Mouse (Mus musculus): ENCODE results near the gene Slc28a3. TPM values are rescaled to one million over a fixed set of nuclear protein-coding genes. Genes with fewer than 3 reads are reported as not detected.

Gene Slc28a3
- polyA plus RNA-seq, 1 experiment from 2014 or later: 2.3 TPM

GRCm38 (mm10) chr13:58629365-58630050 is 18.8 kb upstream of the Slc28a3 start:
- H3K27me3 ChIP-seq (ENCODE audit: control insufficient read depth, insufficient read depth, low read length): no peaks in the 10 kb centered on the region; the same call in 1 of the 2 replicates
- no peaks in the 10 kb centered on the region for H3K9me3 ChIP-seq (replicated peaks; ENCODE audit: control insufficient read depth, low read length)
- ATAC-seq (ENCODE audit: insufficient read depth, low FRiP score): no peak
- H3K4me2 ChIP-seq (ENCODE audit: low read depth, low read length): peak overlapping the region; percentile 2; the same call in 1 of the 2 replicates
- no peaks in the 10 kb centered on the region for H3K36me3 ChIP-seq (ENCODE audit: control insufficient read depth, insufficient read depth, low read length)
- H3K4me1 ChIP-seq (ENCODE audit: control insufficient read depth, insufficient read depth, low read length): no peaks in the 10 kb centered on the region
- no peak overlapping the region for H3K9ac ChIP-seq (ENCODE audit: low read length)
- H3K4me3 ChIP-seq (replicated peaks; ENCODE audit: low read length): no peak overlapping the region
- no peak overlapping the region for H3K27ac ChIP-seq (ENCODE audit: low read length)
- 24% methylated on average over 13 of the region's 13 CpGs for WGBS

DNA sequence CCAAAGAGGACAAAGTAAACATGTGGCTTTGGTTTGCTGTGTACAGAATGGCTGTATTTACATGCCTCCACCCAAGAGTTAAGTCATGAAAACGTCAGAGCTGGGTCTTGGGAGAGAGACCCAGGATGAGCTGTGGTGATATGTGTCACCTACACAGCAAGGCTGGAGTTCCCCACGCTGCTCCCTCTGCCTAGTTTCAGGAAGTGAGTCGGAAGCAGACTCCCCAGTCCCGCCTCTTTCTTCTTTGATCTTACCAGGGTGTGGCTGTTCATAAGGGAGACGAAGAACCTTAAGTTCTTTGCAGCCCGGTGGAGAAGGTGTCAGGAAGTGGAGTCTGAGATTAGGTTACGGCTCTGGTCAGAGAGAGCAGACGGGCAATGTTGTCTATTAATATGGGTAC is 12.0 kb upstream of the Slc28a3 start:
- Histone ChIP-seq H3K36me3 (ENCODE audit: control insufficient read depth, insufficient read depth, low read length) (no peaks in the 10 kb centered on the region), H3K4me3 (replicated peaks; ENCODE audit: low read length) (no peak overlapping the region), H3K27ac (ENCODE audit: low read length) (no peak overlapping the region), H3K4me1 (ENCODE audit: control insufficient read depth, insufficient read depth, low read length) (no peaks in the 10 kb centered on the region), H3K4me2 (ENCODE audit: low read depth, low read length) (no peak overlapping the region), H3K27me3 (ENCODE audit: control insufficient read depth, insufficient read depth, low read length) (no peaks in the 10 kb centered on the region), H3K9me3 (replicated peaks; ENCODE audit: control insufficient read depth, low read length) (no peaks in the 10 kb centered on the region), H3K9ac (ENCODE audit: low read length) (no peak overlapping the region)
- no peak for ATAC-seq (ENCODE audit: insufficient read depth, low FRiP score)
- 32% methylated on average over 8 of the region's 8 CpGs for WGBS

DNA sequence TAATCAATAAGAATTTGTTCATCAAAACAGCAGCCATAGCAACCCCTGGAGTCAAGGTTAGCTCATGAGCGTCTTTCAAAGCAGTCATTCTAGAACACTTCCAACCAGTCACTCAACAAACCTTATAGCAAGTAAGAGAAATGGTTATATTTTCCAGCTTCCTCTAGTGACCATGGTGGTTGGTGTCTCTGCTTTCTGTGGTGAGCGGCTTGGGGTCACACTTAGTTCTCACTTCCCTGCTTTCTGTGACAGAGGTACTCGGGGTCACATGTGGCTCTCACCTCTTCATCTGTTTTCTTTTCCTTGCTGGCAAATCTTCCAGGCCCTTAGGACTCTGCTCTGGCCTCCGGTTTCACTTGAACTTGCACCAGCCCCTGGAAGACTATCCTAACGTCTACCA is 8.6 kb upstream of the Slc28a3 start:
- Histone ChIP-seq H3K36me3 (ENCODE audit: control insufficient read depth, insufficient read depth, low read length) (no peaks in the 10 kb centered on the region), H3K9ac (ENCODE audit: low read length) (no peak overlapping the region), H3K9me3 (replicated peaks; ENCODE audit: control insufficient read depth, low read length) (no peaks in the 10 kb centered on the region), H3K27ac (ENCODE audit: low read length) (no peak overlapping the region), H3K4me1 (ENCODE audit: control insufficient read depth, insufficient read depth, low read length) (no peaks in the 10 kb centered on the region), H3K4me2 (ENCODE audit: low read depth, low read length) (no peak overlapping the region), H3K4me3 (replicated peaks; ENCODE audit: low read length) (no peak overlapping the region), H3K27me3 (ENCODE audit: control insufficient read depth, insufficient read depth, low read length) (no peaks in the 10 kb centered on the region)
- ATAC-seq (ENCODE audit: insufficient read depth, low FRiP score): no peak
- WGBS: 72% methylated on average over 5 of the region's 5 CpGs

- Histone ChIP-seq H3K36me3 (ENCODE audit: control insufficient read depth, insufficient read depth, low read length) (no peaks in the 10 kb centered on the region), H3K4me3 (replicated peaks; ENCODE audit: low read length) (no peak overlapping the region), H3K27me3 (ENCODE audit: control insufficient read depth, insufficient read depth, low read length) (no peaks in the 10 kb centered on the region), H3K9ac (ENCODE audit: low read length) (no peak overlapping the region), H3K4me2 (ENCODE audit: low read depth, low read length) (no peak overlapping the region), H3K27ac (ENCODE audit: low read length) (no peak overlapping the region), H3K4me1 (ENCODE audit: control insufficient read depth, insufficient read depth, low read length) (no peaks in the 10 kb centered on the region), H3K9me3 (replicated peaks; ENCODE audit: control insufficient read depth, low read length) (no peaks in the 10 kb centered on the region)
- ATAC-seq (ENCODE audit: insufficient read depth, low FRiP score): no peak
- WGBS: 28% methylated on average over 7 of the region's 7 CpGs
Measured at GRCm38 (mm10) chr13:58610059-58610458, 618 bp downstream of the Slc28a3 start.

DNA sequence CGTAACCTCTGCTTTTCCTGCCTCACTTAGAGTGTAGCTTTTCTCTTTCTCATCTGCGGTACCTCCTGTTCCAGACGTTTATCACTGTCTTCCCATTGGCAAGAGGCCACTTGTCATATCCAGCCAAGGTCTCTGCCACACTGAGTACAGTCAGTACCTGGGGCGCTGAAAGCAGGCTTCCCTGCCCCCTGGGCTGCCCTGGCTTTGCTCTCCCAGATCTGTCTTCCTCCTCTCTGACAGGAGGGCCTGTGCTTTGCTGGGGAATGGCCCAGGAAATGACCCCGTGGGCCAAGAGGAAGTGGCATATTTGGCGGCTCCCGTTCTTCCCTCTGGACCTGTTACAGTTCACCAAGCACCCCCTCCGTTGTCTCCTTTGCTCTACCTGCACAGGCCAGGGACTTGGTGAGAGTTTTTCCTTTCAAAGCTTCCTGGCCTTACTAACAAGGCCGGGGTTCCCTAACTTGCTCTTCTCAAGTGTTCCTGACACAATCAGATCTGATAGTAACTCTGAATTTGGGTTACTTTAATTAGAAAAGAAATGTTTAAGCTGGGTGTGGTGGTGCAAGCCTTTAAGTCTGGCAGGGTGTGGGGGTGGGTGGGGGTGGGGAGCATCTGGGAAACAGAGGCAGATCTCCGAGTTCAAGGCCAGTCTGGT is 9.3 kb downstream of the Slc28a3 start:
- ATAC-seq (ENCODE audit: insufficient read depth, low FRiP score): peak; percentile 29; the same call in 1 of the 2 replicates
- H3K36me3 ChIP-seq (ENCODE audit: control insufficient read depth, insufficient read depth, low read length): no peaks in the 10 kb centered on the region
- H3K9me3 ChIP-seq (replicated peaks; ENCODE audit: control insufficient read depth, low read length): no peaks in the 10 kb centered on the region
- 0 out of 2 replicates have a peak, but pooled peaks cover 6% of the 10 kb centered on the region for H3K4me1 ChIP-seq (ENCODE audit: control insufficient read depth, insufficient read depth, low read length)
- no peak overlapping the region for H3K27ac ChIP-seq (ENCODE audit: low read length)
- no peak overlapping the region for H3K4me3 ChIP-seq (replicated peaks; ENCODE audit: low read length)
- no peaks in the 10 kb centered on the region for H3K27me3 ChIP-seq (ENCODE audit: control insufficient read depth, insufficient read depth, low read length)
- 41% methylated on average over 10 of the region's 10 CpGs for WGBS
- no peak overlapping the region for H3K4me2 ChIP-seq (ENCODE audit: low read depth, low read length)
- no peak overlapping the region for H3K9ac ChIP-seq (ENCODE audit: low read length)

DNA sequence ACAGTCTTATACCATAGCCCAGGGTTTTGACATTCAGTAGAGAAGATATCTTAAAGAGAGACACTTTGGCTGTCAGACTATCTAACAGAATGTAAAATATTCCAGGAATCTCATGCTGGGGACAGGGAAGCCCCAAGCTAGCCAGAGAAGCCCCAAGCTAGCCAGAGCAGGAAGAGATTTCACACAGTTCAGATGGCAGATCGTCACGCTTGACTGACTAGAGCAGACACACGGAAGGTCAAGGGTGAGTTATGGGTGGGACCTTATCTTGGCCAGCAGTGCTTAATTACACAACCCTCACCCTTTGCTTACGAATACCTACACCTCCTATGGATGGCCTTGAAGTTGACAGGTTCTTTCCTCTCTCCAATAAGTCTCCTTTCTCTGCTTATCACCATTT is 12.1 kb downstream of the Slc28a3 start:
- H3K4me3 ChIP-seq (replicated peaks; ENCODE audit: low read length): no peak overlapping the region
- H3K9ac ChIP-seq (ENCODE audit: low read length): no peak overlapping the region
- H3K9me3 ChIP-seq (replicated peaks; ENCODE audit: control insufficient read depth, low read length): no peaks in the 10 kb centered on the region
- H3K4me1 ChIP-seq (ENCODE audit: control insufficient read depth, insufficient read depth, low read length): 0 out of 2 replicates have a peak, but pooled peaks cover 6% of the 10 kb centered on the region
- H3K4me2 ChIP-seq (ENCODE audit: low read depth, low read length): no peak overlapping the region
- no peaks in the 10 kb centered on the region for H3K27me3 ChIP-seq (ENCODE audit: control insufficient read depth, insufficient read depth, low read length)
- no peak overlapping the region for H3K27ac ChIP-seq (ENCODE audit: low read length)
- 0 out of 2 replicates have a peak, but pooled peaks have one; percentile 21 for ATAC-seq (ENCODE audit: insufficient read depth, low FRiP score)
- no peaks in the 10 kb centered on the region for H3K36me3 ChIP-seq (ENCODE audit: control insufficient read depth, insufficient read depth, low read length)
- 35% methylated on average over 4 of the region's 4 CpGs for WGBS

DNA sequence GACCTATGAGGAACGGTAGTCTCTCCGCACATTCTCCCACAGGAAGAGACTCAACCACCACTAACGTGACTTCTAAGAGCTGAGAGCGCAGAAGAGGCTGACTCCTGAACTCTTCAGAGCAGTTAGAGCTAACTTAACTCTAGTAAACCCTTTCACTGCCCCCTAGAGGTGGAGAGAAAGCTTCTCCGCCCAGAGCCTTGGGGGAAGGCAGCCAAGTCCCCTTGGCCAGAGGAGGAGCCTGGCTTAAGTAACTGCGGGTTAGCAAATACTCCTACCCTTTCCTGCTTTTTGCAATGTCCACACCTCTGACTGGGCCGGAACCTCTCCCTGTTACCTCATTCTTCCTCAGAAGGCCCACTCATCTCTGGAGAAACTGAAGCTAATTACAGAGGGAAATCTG is 17.5 kb downstream of the Slc28a3 start:
- Histone ChIP-seq H3K27me3 (ENCODE audit: control insufficient read depth, insufficient read depth, low read length) (no peaks in the 10 kb centered on the region), H3K4me1 (ENCODE audit: control insufficient read depth, insufficient read depth, low read length) (peaks cover 3% of the 10 kb centered on the region; the same call in 1 of the 2 replicates), H3K9ac (ENCODE audit: low read length) (no peak overlapping the region; the same call in 1 of the 2 replicates), H3K4me2 (ENCODE audit: low read depth, low read length) (no peak overlapping the region), H3K9me3 (replicated peaks; ENCODE audit: control insufficient read depth, low read length) (no peaks in the 10 kb centered on the region), H3K36me3 (ENCODE audit: control insufficient read depth, insufficient read depth, low read length) (no peaks in the 10 kb centered on the region), H3K27ac (ENCODE audit: low read length) (no peak overlapping the region), H3K4me3 (replicated peaks; ENCODE audit: low read length) (no peak overlapping the region)
- WGBS: 27% methylated on average over 7 of the region's 7 CpGs
- peak; percentile 40; the same call in 1 of the 2 replicates for ATAC-seq (ENCODE audit: insufficient read depth, low FRiP score)

GRCm38 (mm10) chr13:58591912-58592311 is 18.8 kb downstream of the Slc28a3 start:
- Histone ChIP-seq H3K9me3 (replicated peaks; ENCODE audit: control insufficient read depth, low read length) (no peaks in the 10 kb centered on the region), H3K36me3 (ENCODE audit: control insufficient read depth, insufficient read depth, low read length) (no peaks in the 10 kb centered on the region), H3K4me3 (replicated peaks; ENCODE audit: low read length) (no peak overlapping the region), H3K4me2 (ENCODE audit: low read depth, low read length) (no peak overlapping the region), H3K27ac (ENCODE audit: low read length) (no peak overlapping the region), H3K4me1 (ENCODE audit: control insufficient read depth, insufficient read depth, low read length) (peaks cover 3% of the 10 kb centered on the region; the same call in 1 of the 2 replicates), H3K9ac (ENCODE audit: low read length) (no peak overlapping the region), H3K27me3 (ENCODE audit: control insufficient read depth, insufficient read depth, low read length) (no peaks in the 10 kb centered on the region)
- no peak for ATAC-seq (ENCODE audit: insufficient read depth, low FRiP score)
- WGBS: 83% methylated on average over 7 of the region's 7 CpGs

DNA sequence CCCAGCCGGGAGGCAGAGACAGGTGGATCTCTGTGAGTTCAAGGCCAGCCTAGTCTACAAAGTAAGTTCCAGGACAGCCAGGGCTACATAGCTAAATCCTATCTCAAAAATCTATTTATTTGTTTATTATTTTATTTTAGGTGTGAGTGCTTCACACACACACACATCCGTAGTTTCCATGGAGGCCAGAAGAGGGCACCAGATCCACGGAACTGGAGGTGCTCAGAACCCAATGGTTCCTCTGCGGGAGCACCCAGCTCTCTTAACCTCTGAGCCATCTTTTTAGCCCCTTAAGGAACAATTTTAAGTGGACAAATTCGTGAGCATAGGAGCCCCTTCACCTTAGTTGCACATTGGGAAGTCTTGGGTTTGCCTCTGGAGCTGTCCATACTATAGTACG is 20.0 kb downstream of the Slc28a3 start:
- Histone ChIP-seq H3K4me3 (replicated peaks; ENCODE audit: low read length) (no peak overlapping the region), H3K9ac (ENCODE audit: low read length) (no peak overlapping the region), H3K27me3 (ENCODE audit: control insufficient read depth, insufficient read depth, low read length) (no peaks in the 10 kb centered on the region), H3K4me1 (ENCODE audit: control insufficient read depth, insufficient read depth, low read length) (peaks cover 3% of the 10 kb centered on the region; the same call in 1 of the 2 replicates), H3K27ac (ENCODE audit: low read length) (no peak overlapping the region), H3K36me3 (ENCODE audit: control insufficient read depth, insufficient read depth, low read length) (no peaks in the 10 kb centered on the region), H3K4me2 (ENCODE audit: low read depth, low read length) (no peak overlapping the region), H3K9me3 (replicated peaks; ENCODE audit: control insufficient read depth, low read length) (no peaks in the 10 kb centered on the region)
- WGBS: 39% methylated on average over 6 of the region's 6 CpGs
- ATAC-seq (ENCODE audit: insufficient read depth, low FRiP score): no peak
